Mouse (Mus musculus) forebrain, embryonic 15.5 days (tissue): Measurements from ENCODE around the gene Rapgef1. TPM values are rescaled to one million over a fixed set of nuclear protein-coding genes. Genes with fewer than 3 reads are reported as not detected.

Experiments used
- ATAC-seq: fragments of 200-750 bp; cut with Nextera tagmentation; replicated peaks from 2 replicates; pipeline ENCODE4 v1.8.0; 2017; ENCODE audit warnings: mild to moderate bottlenecking, moderate TSS enrichment, moderate library complexity
- H3K27ac ChIP-seq: fragments of 300-500 bp; sonication (generic); replicated peaks from 2 replicates; pipeline ENCODE4 v1.5.1; 2015; ENCODE audit warnings: mild to moderate bottlenecking, inconsistent platforms
- H3K27me3 ChIP-seq: fragments of 300-500 bp; sonication (generic); 2 replicates; pipeline ENCODE4 v1.6.1; 2015; ENCODE audit warnings: inconsistent platforms
- H3K36me3 ChIP-seq: fragments of 300-500 bp; sonication (generic); 2 replicates; pipeline ENCODE4 v1.6.1; 2015; ENCODE audit warnings: mild to moderate bottlenecking, inconsistent platforms
- H3K4me1 ChIP-seq: fragments of 300-500 bp; sonication (generic); 2 replicates; pipeline ENCODE4 v1.6.1; 2015; ENCODE audit warnings: inconsistent platforms
- H3K4me2 ChIP-seq: fragments of 300-500 bp; sonication (generic); replicated peaks from 2 replicates; pipeline ENCODE4 v1.6.1; 2015; ENCODE audit warnings: mild to moderate bottlenecking, inconsistent platforms
- H3K4me3 ChIP-seq: fragments of 300-500 bp; sonication (generic); 2 replicates; pipeline ENCODE4 v1.5.1; 2015; ENCODE audit warnings: mild to moderate bottlenecking, inconsistent platforms
- H3K9ac ChIP-seq: fragments of 300-500 bp; sonication (generic); replicated peaks from 2 replicates; pipeline ENCODE4 v1.6.1; 2015; ENCODE audit warnings: mild to moderate bottlenecking, inconsistent platforms
- H3K9me3 ChIP-seq: fragments of 300-500 bp; sonication (generic); 2 replicates; pipeline ENCODE4 v1.6.1; 2016; ENCODE audit warnings: inconsistent platforms
- WGBS: fragments of 180-500 bp; shearing (Covaris S2); methylation state at CpG from one replicate; pipeline ENCODE4 v1.1.7; 2015; ENCODE audit warnings: mixed read lengths; 5-methylcytosine and 5-hydroxymethylcytosine counted together
- polyA plus RNA-seq: library from polyadenylated mRNA; unstranded; fragments of >200 nt; fragmentation: Nextera tagmentation; extraction: Ambion mirVana; gene quantifications from 2 replicates; pipeline ENCODE4 v1.2.1, GENCODE M21; 2015

Gene Rapgef1
- polyA plus RNA-seq, 1 experiment from 2014 or later: 22.3 TPM

DNA sequence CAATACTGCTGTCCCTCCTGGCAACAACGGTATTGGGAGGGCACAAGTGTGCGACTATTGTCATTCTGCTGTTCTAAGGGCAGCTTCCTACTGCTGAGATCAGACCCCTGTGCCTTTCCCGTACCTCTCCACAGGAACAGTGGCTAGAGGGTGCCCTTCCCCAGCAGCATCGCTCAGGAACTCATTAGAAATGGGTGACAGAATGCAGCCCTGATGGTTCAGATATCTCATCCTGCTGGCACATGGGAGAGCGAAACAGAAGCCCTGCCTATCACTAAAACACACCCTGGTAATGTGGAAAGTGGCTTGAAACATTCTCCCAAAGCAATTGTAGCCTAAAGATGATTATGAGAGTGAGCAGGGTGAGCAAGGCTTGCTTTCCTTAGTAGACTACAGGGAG lies 15.0 kb downstream of the Rapgef1 start:
- peak overlapping the region; percentile 47 for H3K27ac ChIP-seq
- ATAC-seq: no peak
- no peak overlapping the region for H3K9ac ChIP-seq
- H3K36me3 ChIP-seq: no peaks in the 10 kb centered on the region
- H3K4me1 ChIP-seq: peaks cover 28% of the 10 kb centered on the region
- 74% methylated on average over 5 of the region's 5 CpGs for WGBS
- H3K4me2 ChIP-seq: no peak overlapping the region
- H3K9me3 ChIP-seq: no peaks in the 10 kb centered on the region
- no peak overlapping the region for H3K4me3 ChIP-seq
- no peaks in the 10 kb centered on the region for H3K27me3 ChIP-seq

- H3K4me3 ChIP-seq: no peak overlapping the region
- WGBS: 92% methylated on average over 5 of the region's 5 CpGs
- no peaks in the 10 kb centered on the region for H3K27me3 ChIP-seq
- ATAC-seq: no peak
- H3K4me2 ChIP-seq: no peak overlapping the region
- H3K9me3 ChIP-seq: no peaks in the 10 kb centered on the region
- H3K4me1 ChIP-seq: peaks cover 28% of the 10 kb centered on the region
- H3K27ac ChIP-seq: no peak overlapping the region
- no peaks in the 10 kb centered on the region for H3K36me3 ChIP-seq
- no peak overlapping the region for H3K9ac ChIP-seq
Measured at GRCm38 (mm10) chr2:29635966-29636507, 16.5 kb downstream of the Rapgef1 start.

DNA sequence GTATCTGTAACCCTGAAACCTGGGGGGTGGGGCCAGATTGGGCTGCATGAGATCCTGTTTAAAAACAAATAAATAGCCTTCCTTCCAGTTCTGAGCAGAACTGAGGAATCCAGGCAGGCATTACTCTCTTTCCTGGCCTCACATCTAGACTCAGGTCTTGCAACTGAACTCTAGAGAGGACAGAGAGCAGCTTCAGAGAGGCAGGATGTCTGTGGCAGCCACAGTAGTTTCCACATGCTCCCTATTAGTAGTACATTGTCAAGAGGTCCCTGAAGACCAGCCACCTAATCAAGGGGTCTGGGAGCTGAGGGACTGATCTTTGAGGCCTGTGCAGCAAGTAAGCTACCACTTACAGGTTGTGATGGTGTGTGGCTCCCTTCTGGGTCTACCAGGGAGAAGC lies 18.0 kb downstream of the Rapgef1 start:
- Histone ChIP-seq H3K4me1 (peaks cover 30% of the 10 kb centered on the region), H3K27ac (no peak overlapping the region), H3K36me3 (no peaks in the 10 kb centered on the region), H3K9ac (no peak overlapping the region), H3K27me3 (no peaks in the 10 kb centered on the region), H3K4me2 (no peak overlapping the region), H3K9me3 (no peaks in the 10 kb centered on the region), H3K4me3 (no peak overlapping the region)
- no peak for ATAC-seq

DNA sequence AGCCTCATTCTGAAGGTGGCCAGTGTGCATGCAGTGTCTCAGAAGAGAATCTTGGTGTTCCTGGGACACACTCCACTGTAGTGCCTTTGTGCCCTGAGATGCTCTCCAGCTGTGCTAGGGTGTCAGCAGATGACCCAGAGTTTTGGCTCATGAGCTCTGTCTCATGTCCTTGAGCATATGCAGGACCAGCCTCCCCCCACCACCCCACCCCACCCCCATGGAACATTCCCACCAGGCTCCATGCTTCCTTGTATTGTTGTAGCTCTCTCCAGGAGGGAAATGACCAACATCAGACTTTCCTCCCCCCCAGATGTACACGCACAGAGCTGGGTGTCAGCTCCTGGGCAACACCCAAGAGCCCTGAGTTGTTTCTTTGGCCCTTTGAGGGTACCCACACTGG lies 19.9 kb downstream of the Rapgef1 start:
- Histone ChIP-seq H3K4me1 (peaks cover 21% of the 10 kb centered on the region), H3K4me2 (no peak overlapping the region), H3K36me3 (no peaks in the 10 kb centered on the region), H3K27ac (no peak overlapping the region), H3K9me3 (no peaks in the 10 kb centered on the region), H3K27me3 (no peaks in the 10 kb centered on the region), H3K4me3 (no peak overlapping the region), H3K9ac (no peak overlapping the region)
- ATAC-seq: no peak
- 72% methylated on average over 1 of the region's 1 CpGs for WGBS

DNA sequence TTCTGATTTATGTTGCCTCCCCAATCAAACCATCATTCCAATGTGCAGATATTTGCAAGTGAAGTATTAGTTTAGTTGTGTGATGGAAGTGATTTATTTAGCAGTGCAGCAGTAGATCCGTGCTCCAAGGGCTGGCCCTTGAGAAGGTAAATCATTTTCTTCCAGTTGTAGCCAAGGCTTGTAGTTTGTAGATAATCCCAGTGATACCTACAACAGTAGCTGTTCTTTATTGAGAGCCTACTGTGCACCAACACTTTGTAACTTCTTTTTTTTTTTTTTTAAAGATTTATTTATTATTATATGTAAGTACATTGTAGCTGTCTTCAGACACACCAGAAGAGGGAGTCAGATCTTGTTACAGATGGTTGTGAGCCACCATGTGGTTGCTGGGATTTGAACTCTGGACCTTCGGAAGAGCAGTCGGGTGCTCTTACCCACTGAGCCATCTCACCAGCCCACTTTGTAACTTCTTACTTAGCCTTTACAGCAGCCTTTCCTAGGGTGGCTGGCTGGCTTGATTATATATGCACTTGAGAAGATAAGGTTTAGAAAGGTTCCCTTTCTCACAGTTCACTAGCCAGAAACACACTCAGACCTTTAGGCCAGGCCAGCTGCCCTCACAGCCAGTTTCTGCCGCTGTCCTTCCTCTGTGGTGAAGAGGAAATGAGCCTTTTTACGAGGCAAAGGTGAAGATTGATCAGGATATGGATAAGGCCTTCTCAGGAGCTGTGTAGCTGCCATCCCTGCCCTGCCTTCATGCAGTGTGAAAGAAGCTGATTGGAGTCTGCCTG lies 20.6 kb downstream of the Rapgef1 start:
- H3K9me3 ChIP-seq: no peaks in the 10 kb centered on the region
- H3K4me1 ChIP-seq: peaks cover 13% of the 10 kb centered on the region
- ATAC-seq: no peak
- H3K9ac ChIP-seq: no peak overlapping the region
- no peaks in the 10 kb centered on the region for H3K36me3 ChIP-seq
- H3K4me3 ChIP-seq: no peak overlapping the region
- no peak overlapping the region for H3K27ac ChIP-seq
- 92% methylated on average over 5 of the region's 5 CpGs for WGBS
- H3K4me2 ChIP-seq: no peak overlapping the region
- H3K27me3 ChIP-seq: no peaks in the 10 kb centered on the region

DNA sequence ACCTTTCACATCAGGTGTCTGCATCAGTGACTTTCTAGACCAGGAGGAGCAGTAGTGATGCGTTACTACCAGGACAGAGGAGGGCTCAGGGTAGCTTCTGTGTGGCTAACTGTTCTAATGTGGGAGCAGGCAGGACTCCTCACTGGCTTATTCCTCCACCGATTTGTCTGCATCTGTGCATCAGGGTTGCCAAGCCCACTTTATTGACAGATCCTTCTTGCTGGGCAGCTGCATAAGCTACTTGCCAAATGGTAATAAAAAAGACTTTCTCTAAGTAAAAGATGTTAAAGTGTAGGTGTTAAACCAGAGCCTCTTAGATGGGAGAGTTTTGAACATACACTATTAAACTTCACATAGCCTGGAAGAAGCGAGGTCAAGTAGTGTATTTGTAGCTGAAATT lies 22.2 kb downstream of the Rapgef1 start:
- 80% methylated on average over 3 of the region's 3 CpGs for WGBS

GRCm38 (mm10) chr2:29643418-29643817 lies 23.9 kb downstream of the Rapgef1 start:
- ATAC-seq: no peak
- H3K36me3 ChIP-seq: no peaks in the 10 kb centered on the region
- peaks cover 31% of the 10 kb centered on the region for H3K4me1 ChIP-seq
- no peak overlapping the region for H3K9ac ChIP-seq
- H3K4me3 ChIP-seq: no peak overlapping the region
- WGBS: 29% methylated on average over 4 of the region's 4 CpGs
- no peaks in the 10 kb centered on the region for H3K9me3 ChIP-seq
- no peak overlapping the region for H3K4me2 ChIP-seq
- no peaks in the 10 kb centered on the region for H3K27me3 ChIP-seq
- H3K27ac ChIP-seq: 0 out of 2 replicates have a peak overlapping the region, but pooled peaks have one; percentile 12

More for the DNA sequence above, 22.2 kb downstream of the Rapgef1 start:
- Histone ChIP-seq H3K4me3 (no peak overlapping the region), H3K9ac (no peak overlapping the region), H3K4me2 (no peak overlapping the region), H3K36me3 (no peaks in the 10 kb centered on the region), H3K27me3 (no peaks in the 10 kb centered on the region), H3K4me1 (peaks cover 20% of the 10 kb centered on the region), H3K9me3 (no peaks in the 10 kb centered on the region), H3K27ac (no peak overlapping the region)
- no peak for ATAC-seq

DNA sequence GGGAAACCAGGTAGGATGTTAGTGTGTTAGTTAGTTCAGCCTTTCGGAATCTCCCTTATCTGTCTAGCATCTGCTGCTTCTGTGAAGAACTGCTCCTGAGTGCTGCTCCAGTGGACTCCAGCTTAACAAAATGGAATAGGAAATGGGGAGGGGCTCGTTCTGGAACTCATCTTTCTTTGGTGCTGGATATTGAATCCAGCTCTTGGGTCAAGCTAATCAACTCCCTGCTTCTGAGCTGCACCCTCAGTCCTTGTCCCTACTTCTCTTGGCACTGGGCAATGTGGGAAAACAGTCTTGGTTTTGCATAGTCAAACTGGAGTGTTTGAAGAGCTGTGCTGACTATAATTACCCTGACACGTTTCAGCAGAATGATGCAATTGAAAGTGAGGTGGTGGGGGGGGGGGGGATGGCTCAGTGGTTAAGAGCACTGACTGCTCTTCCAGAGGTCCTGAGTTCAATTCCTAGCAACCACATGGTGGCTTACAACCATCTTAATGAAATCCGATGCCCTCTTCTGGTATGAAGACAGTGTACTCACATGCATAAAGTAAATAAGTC lies 25.6 kb downstream of the Rapgef1 start:
- Histone ChIP-seq H3K4me1 (peaks cover 31% of the 10 kb centered on the region), H3K4me2 (no peak overlapping the region), H3K9ac (no peak overlapping the region), H3K27me3 (no peaks in the 10 kb centered on the region), H3K9me3 (no peaks in the 10 kb centered on the region), H3K4me3 (no peak overlapping the region), H3K27ac (no peak overlapping the region), H3K36me3 (no peaks in the 10 kb centered on the region)
- no peak for ATAC-seq
- 71% methylated on average over 4 of the region's 4 CpGs for WGBS

DNA sequence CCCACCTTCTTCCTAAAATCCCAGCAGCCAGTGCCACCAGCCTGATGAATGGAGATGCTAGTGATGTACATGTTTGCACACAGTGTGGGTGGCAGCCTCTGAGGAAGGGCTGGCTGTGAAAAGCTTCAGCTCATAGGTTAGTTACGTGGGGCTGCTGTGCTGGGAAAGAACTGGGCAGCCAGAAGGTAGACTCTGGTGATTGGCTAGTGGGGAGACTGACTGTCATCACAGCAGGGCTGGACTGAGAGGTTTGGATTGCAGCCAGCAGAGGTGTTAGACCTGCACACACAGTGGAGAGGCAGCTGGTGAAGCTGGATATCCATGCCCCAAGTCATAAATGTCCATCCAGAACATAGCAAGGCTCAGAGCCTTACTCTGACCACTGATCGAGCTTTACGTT lies 27.1 kb downstream of the Rapgef1 start:
- no peak overlapping the region for H3K27ac ChIP-seq
- H3K4me2 ChIP-seq: no peak overlapping the region
- no peak overlapping the region for H3K4me3 ChIP-seq
- no peak overlapping the region for H3K9ac ChIP-seq
- no peaks in the 10 kb centered on the region for H3K27me3 ChIP-seq
- WGBS: 65% methylated on average over 3 of the region's 3 CpGs
- peaks cover 34% of the 10 kb centered on the region for H3K4me1 ChIP-seq
- H3K36me3 ChIP-seq: no peaks in the 10 kb centered on the region
- H3K9me3 ChIP-seq: no peaks in the 10 kb centered on the region
- 0 out of 2 replicates have a peak, but pooled peaks have one; percentile 16 for ATAC-seq

GRCm38 (mm10) chr2:29647162-29647561 lies 27.6 kb downstream of the Rapgef1 start:
- peaks cover 38% of the 10 kb centered on the region for H3K4me1 ChIP-seq
- peak overlapping the region; percentile 56 for H3K27ac ChIP-seq
- ATAC-seq: no peak
- H3K4me3 ChIP-seq: no peak overlapping the region
- H3K9me3 ChIP-seq: no peaks in the 10 kb centered on the region
- H3K27me3 ChIP-seq: no peaks in the 10 kb centered on the region
- WGBS: 87% methylated on average over 4 of the region's 4 CpGs
- no peak overlapping the region for H3K9ac ChIP-seq
- H3K36me3 ChIP-seq: no peaks in the 10 kb centered on the region
- H3K4me2 ChIP-seq: no peak overlapping the region

- Histone ChIP-seq H3K4me2 (no peak overlapping the region), H3K27me3 (no peaks in the 10 kb centered on the region)
Measured at GRCm38 (mm10) chr2:29647808-29648207, 28.3 kb downstream of the Rapgef1 start.

GRCm38 (mm10) chr2:29648956-29649794 lies 29.7 kb downstream of the Rapgef1 start:
- Histone ChIP-seq H3K36me3 (no peaks in the 10 kb centered on the region), H3K27ac (no peak overlapping the region), H3K4me3 (no peak overlapping the region), H3K4me2 (no peak overlapping the region), H3K4me1 (peaks cover 35% of the 10 kb centered on the region), H3K9me3 (no peaks in the 10 kb centered on the region), H3K27me3 (no peaks in the 10 kb centered on the region), H3K9ac (no peak overlapping the region)
- no peak for ATAC-seq
- WGBS: 86% methylated on average over 6 of the region's 6 CpGs

More at GRCm38 (mm10) chr2:29647808-29648207, 28.3 kb downstream of the Rapgef1 start:
- 65% methylated on average over 7 of the region's 7 CpGs for WGBS
- Histone ChIP-seq H3K36me3 (no peaks in the 10 kb centered on the region), H3K4me3 (no peak overlapping the region), H3K9ac (no peak overlapping the region), H3K27ac (peak overlapping the region; percentile 56), H3K4me1 (peaks cover 38% of the 10 kb centered on the region), H3K9me3 (no peaks in the 10 kb centered on the region)
- peak; percentile 61; the same call in 1 of the 2 replicates for ATAC-seq
